Mouse (Mus musculus) neural tube, embryonic 11.5 days (tissue): Measurements from ENCODE around the gene Chchd6. TPM values are rescaled to one million over a fixed set of nuclear protein-coding genes. Genes with fewer than 3 reads are reported as not detected.

Experiments used
- ATAC-seq: fragments of 200-750 bp; cut with Nextera tagmentation; 2 replicates; pipeline ENCODE4 v1.8.0; 2017; ENCODE audit warnings: moderate number of reproducible peaks, mild to moderate bottlenecking, moderate TSS enrichment, moderate library complexity; ENCODE audit not compliant: insufficient read depth, low FRiP score, low TSS enrichment
- DNase-seq: peaks from one replicate; pipeline ENCODE4 v3.0.0-alpha.2; 2015; ENCODE audit warnings: low spot score
- H3K27ac ChIP-seq: fragments of 300-500 bp; sonication (generic); 2 replicates; pipeline ENCODE4 v1.5.1; 2014; ENCODE audit warnings: low read depth, mild to moderate bottlenecking, low read length
- H3K27me3 ChIP-seq: fragments of 300-500 bp; sonication (generic); 2 replicates; pipeline ENCODE4 v1.6.1; 2014; ENCODE audit warnings: mild to moderate bottlenecking, low read length, mixed read lengths; ENCODE audit not compliant: control insufficient read depth, insufficient read depth
- H3K36me3 ChIP-seq: fragments of 300-500 bp; sonication (generic); 2 replicates; pipeline ENCODE4 v1.6.1; 2014; ENCODE audit warnings: mild to moderate bottlenecking, low read length, moderate library complexity, mixed read lengths; ENCODE audit not compliant: control insufficient read depth, insufficient read depth
- H3K4me1 ChIP-seq: fragments of 300-500 bp; sonication (generic); 2 replicates; pipeline ENCODE4 v1.6.1; 2014; ENCODE audit warnings: low read length, mixed read lengths; ENCODE audit not compliant: control insufficient read depth, insufficient read depth
- H3K4me2 ChIP-seq: fragments of 300-500 bp; sonication (generic); 2 replicates; pipeline ENCODE4 v1.6.1; 2014; ENCODE audit warnings: low read depth, mild to moderate bottlenecking, moderate library complexity
- H3K4me3 ChIP-seq: fragments of 300-500 bp; sonication (generic); 2 replicates; pipeline ENCODE4 v1.5.1; 2014; ENCODE audit warnings: low read depth, low read length
- H3K9ac ChIP-seq: fragments of 300-500 bp; sonication (generic); 2 replicates; pipeline ENCODE4 v1.6.1; 2014; ENCODE audit warnings: mild to moderate bottlenecking, low read length
- H3K9me3 ChIP-seq: fragments of 300-500 bp; sonication (generic); 2 replicates; pipeline ENCODE4 v1.6.1; 2016; ENCODE audit warnings: low read length; ENCODE audit not compliant: control insufficient read depth
- WGBS: fragments of 180-500 bp; shearing (Covaris S2); extraction: QIAGEN DNeasy Blood & Tissue Kit; methylation state at CpG from one replicate; pipeline ENCODE4 v1.1.7; 2014; 5-methylcytosine and 5-hydroxymethylcytosine counted together
- polyA plus RNA-seq: library from polyadenylated mRNA; unstranded; fragments of >200 nt; fragmentation: Nextera tagmentation; extraction: Ambion mirVana; gene quantifications from 2 replicates; pipeline ENCODE4 v1.2.1, GENCODE M21; 2014

The Chchd6 gene
- polyA plus RNA-seq, 1 experiment from 2014 or later: 84.4 TPM

DNA sequence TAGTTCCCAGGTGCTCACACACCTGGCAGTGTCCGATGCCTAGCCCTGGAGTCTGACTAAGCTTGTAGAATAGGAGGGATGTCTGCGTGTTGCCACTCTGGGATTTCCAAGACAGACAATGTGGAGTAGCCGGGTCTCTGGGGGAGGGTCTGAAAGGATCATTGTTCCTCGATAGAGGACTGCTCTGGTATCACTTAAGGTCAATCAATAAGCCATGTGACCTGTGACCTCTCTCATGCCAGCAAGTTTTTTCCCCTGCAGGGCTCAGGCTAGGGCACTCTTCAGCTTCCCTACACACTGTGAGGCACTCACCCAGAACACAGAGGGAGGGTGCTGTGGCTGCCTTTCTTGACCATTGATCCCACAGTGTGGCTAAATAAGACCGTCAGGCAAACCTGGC is 213.6 kb downstream of the Chchd6 start:
- no peaks in the 10 kb centered on the region for H3K9me3 ChIP-seq
- no peak overlapping the region for H3K4me3 ChIP-seq
- H3K36me3 ChIP-seq: no peaks in the 10 kb centered on the region
- no peaks in the 10 kb centered on the region for H3K4me1 ChIP-seq
- DNase-seq (no peak), ATAC-seq (no peak)
- 31% methylated on average over 5 of the region's 5 CpGs for WGBS
- no peak overlapping the region for H3K4me2 ChIP-seq
- no peak overlapping the region for H3K27ac ChIP-seq
- H3K9ac ChIP-seq: no peak overlapping the region
- H3K27me3 ChIP-seq: no peaks in the 10 kb centered on the region

- Histone ChIP-seq H3K27ac (no peak overlapping the region), H3K36me3 (no peaks in the 10 kb centered on the region), H3K4me1 (no peaks in the 10 kb centered on the region), H3K9ac (no peak overlapping the region; the same call in 1 of the 2 replicates), H3K27me3 (no peaks in the 10 kb centered on the region), H3K4me2 (no peak overlapping the region), H3K4me3 (no peak overlapping the region), H3K9me3 (no peaks in the 10 kb centered on the region)
- ATAC-seq (no peak), DNase-seq (no peak)
- WGBS: 56% methylated on average over 3 of the region's 3 CpGs
Observed at GRCm38 (mm10) chr6:89381172-89381571, 214.3 kb downstream of the Chchd6 start.

DNA sequence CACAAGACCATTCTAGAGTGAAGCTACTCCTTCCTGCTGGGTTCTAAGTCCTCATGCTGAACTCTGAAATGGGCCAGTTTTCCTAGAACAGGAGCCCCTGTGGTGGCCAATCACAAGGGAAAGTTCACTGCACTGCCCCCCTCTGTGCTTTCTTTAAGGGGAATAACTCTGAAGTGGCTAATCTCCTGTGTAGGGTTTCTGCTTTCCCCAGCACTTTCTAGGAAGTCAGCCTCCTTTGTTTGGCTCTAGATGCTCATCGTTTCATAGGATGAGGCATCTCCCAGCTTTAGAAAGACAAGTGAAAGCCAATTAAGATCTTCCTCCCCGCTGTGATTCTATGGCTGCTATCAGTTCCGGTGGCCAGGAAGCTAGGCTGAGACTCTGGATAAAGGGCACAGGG is 214.7 kb downstream of the Chchd6 start:
- DNase-seq (no peak), ATAC-seq (no peak)
- H3K9ac ChIP-seq: no peak overlapping the region; the same call in 1 of the 2 replicates
- H3K4me1 ChIP-seq: no peaks in the 10 kb centered on the region
- no peak overlapping the region for H3K4me2 ChIP-seq
- WGBS: 39% methylated on average over 3 of the region's 3 CpGs
- H3K36me3 ChIP-seq: no peaks in the 10 kb centered on the region
- no peak overlapping the region for H3K4me3 ChIP-seq
- H3K9me3 ChIP-seq: no peaks in the 10 kb centered on the region
- no peaks in the 10 kb centered on the region for H3K27me3 ChIP-seq
- H3K27ac ChIP-seq: no peak overlapping the region

DNA sequence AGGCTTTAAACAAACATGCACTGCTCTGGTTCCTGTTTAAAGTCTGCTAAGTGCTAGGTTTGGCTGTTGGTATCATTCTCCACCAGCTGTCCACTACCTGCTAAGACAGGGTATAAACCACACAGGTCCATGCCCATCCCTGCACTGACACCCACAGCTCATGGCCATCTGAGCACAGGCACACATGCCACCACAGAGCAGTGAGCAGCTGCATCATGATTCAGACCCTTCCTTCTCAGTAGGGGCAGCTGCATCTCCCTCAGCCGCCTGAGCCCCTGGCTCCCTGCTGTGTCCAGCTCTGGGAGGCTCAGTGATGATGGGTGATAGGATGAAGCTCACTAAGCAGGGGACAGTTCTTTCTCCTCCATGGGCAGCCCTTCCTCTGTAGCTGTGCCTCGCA is 217.2 kb downstream of the Chchd6 start:
- DNase-seq (no peak), ATAC-seq (no peak)
- no peak overlapping the region for H3K9ac ChIP-seq
- no peaks in the 10 kb centered on the region for H3K9me3 ChIP-seq
- H3K27me3 ChIP-seq: no peaks in the 10 kb centered on the region
- H3K27ac ChIP-seq: no peak overlapping the region
- H3K36me3 ChIP-seq: no peaks in the 10 kb centered on the region
- H3K4me1 ChIP-seq: no peaks in the 10 kb centered on the region
- no peak overlapping the region for H3K4me3 ChIP-seq
- WGBS: 61% methylated on average over 2 of the region's 2 CpGs
- no peak overlapping the region for H3K4me2 ChIP-seq

GRCm38 (mm10) chr6:89368812-89369211 is 226.6 kb downstream of the Chchd6 start:
- Histone ChIP-seq H3K4me3 (no peak overlapping the region), H3K4me1 (no peaks in the 10 kb centered on the region), H3K9ac (no peak overlapping the region), H3K27ac (no peak overlapping the region), H3K9me3 (no peaks in the 10 kb centered on the region), H3K4me2 (no peak overlapping the region), H3K36me3 (no peaks in the 10 kb centered on the region), H3K27me3 (no peaks in the 10 kb centered on the region)
- no peak for DNase-seq
- no peak for ATAC-seq

DNA sequence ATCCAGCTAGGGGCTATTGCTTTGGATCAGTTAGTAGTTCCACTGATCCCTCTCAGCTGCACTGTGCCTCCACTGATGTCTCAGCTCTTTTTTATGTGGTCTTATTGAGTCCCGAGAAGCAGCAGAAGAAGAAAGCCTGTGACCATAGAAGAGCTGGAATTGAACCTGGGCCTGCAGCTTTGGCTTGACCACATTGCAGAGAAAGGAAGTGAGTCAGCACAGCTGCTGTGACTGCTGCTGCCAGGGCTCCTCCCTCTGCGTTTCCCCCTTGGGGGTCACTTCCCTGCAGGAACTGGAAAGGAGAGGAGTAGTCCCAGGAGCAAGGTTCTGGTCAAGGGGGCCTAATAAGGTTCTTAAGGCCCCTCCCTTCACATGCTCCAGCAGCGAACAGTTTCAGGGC is 231.1 kb downstream of the Chchd6 start:
- Histone ChIP-seq H3K4me2 (no peak overlapping the region), H3K36me3 (no peaks in the 10 kb centered on the region), H3K4me1 (peaks cover 20% of the 10 kb centered on the region), H3K4me3 (no peak overlapping the region), H3K9me3 (no peaks in the 10 kb centered on the region), H3K9ac (no peak overlapping the region), H3K27me3 (no peaks in the 10 kb centered on the region), H3K27ac (no peak overlapping the region)
- no peak for DNase-seq
- WGBS: 51% methylated on average over 3 of the region's 3 CpGs
- no peak for ATAC-seq

GRCm38 (mm10) chr6:89363107-89363451 is 232.4 kb downstream of the Chchd6 start:
- peak; percentile 38; the same call in 1 of the 2 replicates for ATAC-seq
- Histone ChIP-seq H3K36me3 (no peaks in the 10 kb centered on the region), H3K27me3 (no peaks in the 10 kb centered on the region), H3K27ac (no peak overlapping the region), H3K4me3 (peak overlapping the region; percentile 98), H3K4me1 (peaks cover 24% of the 10 kb centered on the region), H3K9me3 (no peaks in the 10 kb centered on the region), H3K9ac (peak overlapping the region; percentile 57; the same call in 1 of the 2 replicates), H3K4me2 (peak overlapping the region; percentile 76)
- 4% methylated on average over 16 of the region's 16 CpGs for WGBS
- no peak for DNase-seq

DNA sequence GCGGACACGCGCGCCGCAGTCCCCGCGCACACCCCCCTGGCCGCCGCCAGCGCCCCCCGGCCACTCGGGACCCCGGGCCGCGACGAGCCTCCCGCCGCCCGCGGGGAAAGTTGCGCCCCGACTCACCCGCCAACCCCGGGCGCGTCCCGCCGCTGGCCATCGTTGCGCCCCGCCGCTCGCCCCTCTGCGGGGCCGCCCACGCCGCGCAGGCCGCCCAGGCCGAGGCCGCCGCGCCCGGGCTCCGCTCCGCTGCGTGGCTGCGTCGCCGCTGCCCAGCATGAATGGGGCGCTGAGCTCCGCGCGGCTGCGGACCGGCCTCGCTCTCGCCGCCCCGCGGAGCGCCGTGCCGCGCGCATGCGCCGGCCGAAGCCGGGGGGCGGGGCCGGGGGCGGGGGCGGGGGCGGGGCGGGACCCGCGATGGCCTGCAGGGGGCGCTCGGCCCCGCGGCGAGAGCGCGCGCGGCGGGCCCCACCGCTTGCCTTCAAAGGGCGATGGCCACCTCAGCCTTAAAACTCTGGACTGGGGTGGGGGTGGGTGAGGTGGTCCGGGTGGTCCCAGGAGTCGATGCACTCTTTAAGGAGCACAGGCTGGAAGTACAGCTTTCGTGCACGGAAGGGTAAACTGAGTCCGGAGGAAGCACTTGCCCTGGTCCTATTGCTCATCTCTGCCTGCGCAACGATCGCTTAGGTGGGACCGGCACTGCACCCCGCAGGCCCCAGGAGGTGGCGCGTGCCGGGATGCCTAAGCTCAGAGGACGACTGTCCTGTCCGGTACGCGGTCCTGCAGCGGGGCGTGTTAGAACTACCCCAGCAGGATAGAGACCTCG is 233.0 kb downstream of the Chchd6 start, which contains the start of gene Plxna1:
Gene Plxna1, minus strand, starts transcription at position 340 of the 826 bp plus-strand sequence.
- H3K36me3 ChIP-seq: no peaks in the 10 kb centered on the region
- peak within 1 kb of the TSS; percentile 76 for H3K4me2 ChIP-seq
- H3K4me3 ChIP-seq: peak within 1 kb of the TSS; percentile 98
- under 1% methylated on average over 56 of the region's 110 CpGs for WGBS
- DNase-seq (peak; percentile 83), ATAC-seq (peak; percentile 80)
- H3K9ac ChIP-seq: peak within 1 kb of the TSS; percentile 96
- no peaks in the 10 kb centered on the region for H3K9me3 ChIP-seq
- H3K27me3 ChIP-seq: no peaks in the 10 kb centered on the region
- H3K27ac ChIP-seq: peak within 1 kb of the TSS; percentile 63; the same call in 1 of the 2 replicates
- peaks cover 24% of the 10 kb centered on the region for H3K4me1 ChIP-seq
